Mouse (Mus musculus) fat pad, adult 2 months (tissue): ENCODE results near the gene Qsox1.

Source experiments
- DNase-seq: peaks from one replicate; pipeline ENCODE4 v3.0.0-alpha.2; 2011; ENCODE audit warnings: low read depth, low spot score; ENCODE audit errors: extremely low read depth

Qsox1 gene

DNA sequence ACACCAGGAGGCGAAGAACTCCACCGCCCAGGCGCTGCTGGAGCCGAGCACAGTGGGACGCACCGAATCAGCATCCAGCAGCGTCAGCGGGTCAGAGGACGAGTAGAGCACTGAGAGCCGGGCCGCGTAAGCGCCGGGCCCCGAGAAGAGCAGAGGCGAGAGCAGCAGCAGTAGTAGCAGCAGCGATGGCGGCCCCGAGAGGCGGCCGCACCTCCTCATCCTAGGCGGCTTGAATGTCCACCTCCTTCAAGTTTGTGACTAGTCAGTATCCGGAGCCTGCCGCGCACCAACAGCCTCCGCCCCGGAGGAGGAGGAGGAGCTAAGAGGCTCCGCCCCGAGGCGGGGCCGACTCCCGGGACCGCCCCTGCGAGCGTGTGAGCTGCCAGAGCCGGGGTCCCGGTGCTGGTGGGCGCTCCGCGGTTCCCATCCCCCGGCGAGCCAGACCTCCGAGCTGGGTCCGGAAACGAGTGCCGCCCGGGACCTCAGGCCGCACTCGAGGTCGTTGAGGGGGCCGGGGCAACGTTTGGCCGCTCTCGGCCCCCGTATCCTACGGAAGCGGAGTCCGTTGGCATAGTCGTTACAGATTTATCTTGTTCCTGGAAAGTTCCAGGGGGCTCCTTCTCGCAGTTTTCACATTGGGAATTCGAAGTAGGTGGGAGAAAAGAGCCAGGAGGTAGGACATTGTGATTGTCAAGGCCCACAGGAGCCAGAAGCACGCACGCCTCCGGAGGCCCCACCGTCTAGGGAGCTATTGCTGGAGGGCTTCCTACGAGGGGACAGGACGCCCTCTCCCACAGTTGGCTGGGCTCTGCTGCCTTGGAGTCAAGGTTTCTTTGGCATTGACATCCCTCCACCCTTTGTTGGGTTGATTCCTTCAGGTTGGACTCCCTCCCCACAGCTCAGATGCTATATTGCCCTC is at the start of gene Qsox1:
Qsox1 (minus strand) TSS at position 309 of the 919 bp plus-strand sequence.
- DNase-seq: no peak

DNA sequence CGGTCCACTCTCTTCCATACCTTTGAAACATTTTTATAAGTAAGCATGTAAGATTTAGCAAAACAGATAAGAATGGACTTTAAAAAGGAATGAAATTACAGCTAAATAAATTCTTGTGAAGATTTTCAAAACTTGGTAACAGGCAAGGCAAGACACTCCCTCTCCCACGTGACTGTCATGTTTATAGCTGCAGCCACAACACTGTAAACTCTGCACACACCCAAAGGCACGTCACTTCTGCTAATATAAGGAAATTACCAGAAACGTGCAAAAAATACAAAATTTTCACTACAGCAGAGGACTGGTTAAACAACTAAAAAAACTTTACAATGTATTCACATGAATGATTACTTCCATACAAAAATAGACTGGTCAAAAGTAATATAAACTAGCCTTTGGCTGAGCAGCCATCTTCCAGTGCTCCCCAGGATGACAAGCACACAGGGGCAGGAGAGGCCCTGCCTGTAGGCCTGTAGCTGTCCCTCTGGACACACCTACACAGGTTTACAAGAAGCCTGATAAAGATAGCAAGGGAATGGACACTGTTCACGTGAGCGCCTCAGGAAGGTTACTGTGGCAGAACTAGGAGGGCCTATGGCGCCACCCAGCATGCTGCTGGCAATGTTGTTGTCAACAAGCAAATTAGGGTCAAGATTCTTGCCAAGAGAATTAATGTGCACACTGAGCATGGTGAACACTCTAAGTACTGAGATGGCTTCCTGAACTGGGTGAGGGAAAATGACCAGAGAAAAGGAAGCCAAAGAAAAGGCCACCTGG is 42.4 kb upstream of the Qsox1 start:
- no peak for DNase-seq

DNA sequence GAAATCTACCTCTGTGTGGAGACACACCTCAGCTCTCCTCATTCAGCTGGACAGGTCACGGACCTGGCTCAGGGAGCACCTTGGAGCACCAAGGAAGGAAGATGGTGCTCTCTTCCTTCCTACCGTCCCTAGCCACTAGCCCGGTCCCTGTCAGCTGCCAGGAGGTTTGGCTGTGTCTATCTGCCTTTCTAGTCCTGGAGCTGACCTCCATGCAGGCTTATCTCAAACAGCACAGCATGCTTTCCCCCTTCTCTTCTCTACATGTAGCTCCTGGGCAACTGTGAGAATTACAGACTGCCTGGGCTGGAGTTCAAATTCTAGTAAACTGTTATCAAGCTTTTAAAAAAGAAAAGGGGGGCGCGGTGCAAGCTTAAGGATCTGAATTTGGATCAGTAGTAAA is 40.3 kb upstream of the Qsox1 start:
- no peak for DNase-seq

DNA sequence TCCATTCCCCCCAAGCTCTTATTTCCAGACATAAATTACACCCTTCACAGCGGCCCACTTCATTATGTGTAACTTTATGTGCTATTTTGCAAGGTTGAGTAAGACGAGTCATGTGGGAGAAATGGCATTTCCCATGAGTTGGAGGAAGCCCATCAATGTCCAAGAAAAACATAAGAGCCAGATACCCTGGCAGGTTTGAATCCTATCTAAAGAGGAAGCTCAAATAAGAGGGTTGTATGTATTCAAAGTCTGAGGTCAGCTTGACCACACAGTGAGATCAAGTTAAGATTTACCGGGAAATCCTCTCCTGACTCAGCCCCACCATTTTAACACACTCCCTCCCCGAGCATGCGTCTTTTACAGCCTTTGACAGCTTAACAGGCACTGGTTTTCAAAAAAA is 31.5 kb upstream of the Qsox1 start:
- peak; percentile 71 for DNase-seq

DNA sequence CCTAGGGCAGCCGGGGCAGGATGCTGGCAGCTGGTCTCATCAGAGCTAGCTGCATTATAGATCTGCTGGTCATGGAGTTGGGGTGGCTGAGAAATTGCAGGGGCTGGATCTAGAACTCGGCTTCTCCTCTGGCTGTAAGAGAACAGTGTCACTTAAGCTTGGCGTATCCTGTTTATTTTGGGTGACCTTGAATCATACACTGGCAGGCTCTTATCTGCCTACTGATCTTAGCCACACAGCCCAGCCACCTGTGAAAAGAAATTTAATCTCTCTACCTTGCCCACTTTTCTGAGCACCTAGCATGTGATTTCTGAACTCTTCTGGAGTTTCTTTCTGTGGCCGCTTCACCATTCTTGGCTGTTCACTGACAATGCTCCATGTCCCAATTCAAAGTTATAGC is 30.8 kb upstream of the Qsox1 start:
- DNase-seq: peak; percentile 43

DNA sequence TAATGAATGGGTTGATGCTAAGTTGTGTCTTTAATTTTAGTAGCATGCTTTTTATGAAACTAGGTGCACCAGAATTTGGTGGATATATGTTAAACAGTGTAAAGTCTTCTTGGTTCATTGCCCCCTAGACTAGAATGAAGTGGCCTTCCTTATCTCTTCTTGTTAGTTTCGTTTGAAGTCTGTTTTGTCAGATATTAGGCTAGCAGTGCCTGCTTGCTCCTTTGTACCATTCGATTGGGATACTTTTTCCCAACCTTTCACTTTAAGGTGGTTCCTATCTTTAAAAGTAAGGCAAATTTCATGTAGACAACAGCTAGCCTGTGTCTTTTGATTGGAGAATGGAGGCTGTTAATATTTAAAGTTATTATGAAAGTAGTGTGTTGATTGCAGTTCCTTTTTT is 23.0 kb upstream of the Qsox1 start:
- DNase-seq: no peak

DNA sequence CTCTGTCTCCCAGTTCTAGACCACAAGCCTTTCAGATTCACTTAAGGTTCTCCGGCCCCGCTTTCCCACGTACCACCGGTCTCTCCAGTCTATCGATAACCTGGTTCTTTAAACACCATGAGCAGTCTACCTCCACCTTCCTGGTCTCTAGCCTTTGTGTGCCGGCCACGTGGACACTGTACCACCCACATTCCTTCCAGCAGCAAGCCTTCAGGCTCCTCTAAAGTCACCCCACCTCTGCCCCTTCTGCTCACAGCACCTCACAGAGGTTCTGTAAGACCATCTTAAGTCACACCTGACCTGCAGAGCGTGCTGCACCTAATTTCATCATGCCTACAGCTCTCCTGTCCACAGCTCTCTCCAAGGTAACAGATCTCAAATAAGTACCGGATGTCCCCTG is 20.9 kb upstream of the Qsox1 start:
- no peak for DNase-seq

DNA sequence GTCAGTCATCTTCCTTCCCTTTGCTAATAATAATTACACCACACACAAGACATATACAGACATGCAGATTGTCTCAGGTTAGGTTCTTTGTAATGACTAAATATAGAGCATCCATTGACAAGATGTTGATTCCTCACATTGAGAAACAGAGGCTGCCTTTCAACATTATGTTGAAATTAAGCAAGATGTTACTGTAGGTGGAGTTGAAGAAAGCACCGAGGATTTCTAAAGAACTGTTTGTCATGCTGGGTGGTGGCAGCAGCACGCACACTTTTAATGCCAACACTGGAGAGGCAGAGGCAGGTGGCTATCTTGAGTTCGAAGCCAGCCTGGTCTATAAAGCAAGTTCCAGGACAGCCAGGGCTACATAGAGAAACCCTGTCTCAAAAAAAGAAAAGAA is 19.3 kb upstream of the Qsox1 start:
- DNase-seq: peak; percentile 58

DNA sequence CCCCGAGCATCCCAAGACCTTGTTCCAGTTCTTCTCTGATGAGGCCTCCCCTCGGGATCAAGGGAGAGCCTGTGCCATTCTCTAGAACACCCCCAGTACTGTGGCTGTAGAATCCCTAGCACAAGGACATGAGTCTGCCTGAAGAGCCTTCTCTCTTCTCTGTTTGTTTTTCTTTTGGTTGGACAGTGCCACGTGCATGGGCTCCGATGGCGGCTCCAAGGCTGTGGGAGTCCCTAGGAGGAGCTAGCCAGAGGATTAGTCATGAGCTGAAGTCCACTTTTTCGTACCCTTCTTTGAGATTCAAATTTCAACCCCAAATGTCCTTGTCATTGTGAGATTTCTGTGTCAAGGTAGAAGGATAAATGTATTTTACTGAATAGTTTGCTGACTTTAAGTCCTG is 18.2 kb upstream of the Qsox1 start:
- DNase-seq: no peak

DNA sequence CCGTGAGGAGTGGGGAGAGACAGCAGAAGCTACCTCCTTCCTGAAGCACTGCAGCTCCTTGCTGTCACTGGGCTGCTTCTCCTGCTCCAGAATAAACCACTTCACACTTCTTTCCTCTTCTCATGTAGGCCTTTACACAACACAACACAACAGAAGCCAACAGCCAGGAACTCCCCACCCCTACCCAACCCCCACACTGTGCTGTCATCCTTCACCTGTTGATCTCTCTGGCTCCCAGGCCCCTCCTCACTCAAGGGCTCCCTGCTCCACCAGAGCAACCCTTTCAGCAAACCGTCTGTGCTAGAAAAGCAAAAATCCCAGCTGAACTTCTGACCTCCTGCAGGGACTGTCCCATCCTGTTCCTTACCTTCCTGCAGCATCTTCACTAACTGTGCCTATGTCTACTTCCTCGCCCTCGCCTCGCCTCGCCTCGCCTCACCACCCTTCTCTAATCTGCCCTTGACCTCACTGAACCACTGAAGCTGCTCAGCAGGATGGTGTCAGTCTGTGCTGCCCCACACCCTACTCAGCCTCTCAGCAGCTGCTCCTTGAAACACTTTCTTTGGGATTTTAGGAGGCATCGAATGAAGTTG is 15.1 kb upstream of the Qsox1 start:
- DNase-seq: no peak

DNA sequence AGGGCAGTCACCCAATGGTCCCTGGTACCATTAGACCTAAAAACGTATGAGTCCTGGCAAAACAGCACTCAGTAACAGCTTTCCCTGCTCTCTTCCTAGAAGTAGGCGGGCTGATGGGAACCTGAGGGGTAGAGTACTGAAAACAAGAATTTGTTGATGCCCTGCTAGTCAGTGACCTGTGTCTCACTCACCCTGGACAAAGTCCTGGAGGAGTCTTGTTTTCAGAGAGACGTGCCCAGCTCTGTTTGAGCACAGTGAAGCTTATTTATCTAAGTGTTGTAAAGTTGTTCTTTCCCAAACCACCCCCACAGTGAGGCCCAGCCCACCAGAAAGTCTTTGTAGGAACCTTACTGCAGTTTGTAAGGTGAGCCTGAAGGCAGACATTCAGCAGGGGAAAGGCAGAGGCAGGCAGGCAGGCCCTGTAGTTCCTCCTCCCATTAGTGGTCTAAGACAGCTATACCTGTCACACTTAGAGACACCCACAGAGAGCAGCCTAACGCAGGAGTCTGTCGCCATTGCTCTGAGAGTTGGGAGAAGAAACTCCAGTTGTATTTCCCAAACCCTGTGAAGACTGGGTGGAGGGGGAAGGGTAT is 14.2 kb upstream of the Qsox1 start:
- DNase-seq: no peak

DNA sequence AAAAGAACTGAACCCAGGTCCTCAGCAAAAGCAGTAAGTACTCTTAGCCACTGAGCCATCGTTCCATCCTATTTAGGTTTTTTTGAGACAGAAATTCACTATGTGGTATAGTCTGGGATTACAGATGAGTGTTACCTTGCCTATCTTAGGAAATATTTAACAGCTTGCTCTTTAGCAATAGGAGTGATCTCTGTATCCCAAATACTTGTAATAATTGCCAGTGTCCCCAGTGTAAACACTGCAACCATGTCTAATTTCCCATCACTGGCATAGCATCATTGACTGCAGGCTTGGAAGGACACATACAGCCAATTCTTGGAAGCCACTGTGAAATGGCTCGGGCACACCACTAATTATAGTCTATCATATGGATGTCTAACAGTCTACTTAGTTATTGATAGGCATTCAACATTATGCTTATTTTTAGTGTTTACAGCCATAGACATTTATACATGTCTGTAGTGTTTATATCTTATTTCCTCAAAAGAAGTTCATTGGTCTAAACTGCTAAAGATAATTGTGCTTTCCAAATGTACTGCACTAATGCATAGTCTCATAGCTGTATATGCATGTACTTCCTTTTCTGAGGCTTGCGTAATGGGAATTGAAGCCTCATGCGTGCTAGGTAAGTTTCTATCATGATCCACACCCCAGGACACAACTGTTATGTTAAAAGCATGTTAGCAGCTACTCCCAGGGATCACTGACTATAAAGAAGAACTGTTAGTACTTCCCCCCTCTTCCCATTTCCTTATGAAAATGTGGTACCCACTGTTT is 13.4 kb upstream of the Qsox1 start:
- DNase-seq: no peak

DNA sequence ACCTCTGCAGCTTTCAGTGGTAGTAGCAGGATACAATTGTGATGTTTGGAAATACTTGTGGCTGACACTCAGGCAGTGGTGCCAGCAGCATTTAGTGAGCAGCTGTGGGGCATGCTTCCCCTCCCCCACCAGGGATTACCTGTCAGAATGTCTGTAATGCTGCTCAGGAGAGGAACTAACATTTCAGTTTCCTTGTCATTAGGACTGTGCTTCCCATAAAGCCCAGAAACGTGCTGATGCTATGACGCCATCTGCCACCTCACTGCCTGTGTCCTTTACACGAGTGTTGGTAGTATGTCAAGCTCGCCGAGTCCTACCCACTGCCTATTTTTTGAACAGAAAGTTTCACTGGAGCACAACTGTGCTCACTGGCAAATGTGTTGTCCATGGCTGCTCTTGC is 8.0 kb upstream of the Qsox1 start:
- DNase-seq: no peak

DNA sequence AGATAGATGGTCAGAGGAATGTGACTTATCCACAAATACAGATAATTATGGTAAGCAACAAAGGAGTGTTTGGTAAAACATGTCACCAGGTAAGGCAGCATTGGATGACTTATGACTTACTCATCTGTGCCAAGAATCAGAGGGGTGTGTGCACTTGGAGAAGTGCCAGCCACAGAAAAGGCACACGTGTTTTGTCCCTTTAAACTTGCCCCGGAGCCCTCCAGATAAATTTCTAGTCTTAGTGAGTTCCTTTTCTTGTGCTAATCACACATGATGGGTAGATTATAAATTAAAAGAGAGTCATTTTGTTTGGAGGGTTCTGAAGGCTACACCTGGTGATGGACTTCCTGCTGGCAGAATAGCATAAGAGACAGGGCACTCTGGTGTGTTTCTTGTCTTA is 3.5 kb upstream of the Qsox1 start:
- DNase-seq: no peak

DNA sequence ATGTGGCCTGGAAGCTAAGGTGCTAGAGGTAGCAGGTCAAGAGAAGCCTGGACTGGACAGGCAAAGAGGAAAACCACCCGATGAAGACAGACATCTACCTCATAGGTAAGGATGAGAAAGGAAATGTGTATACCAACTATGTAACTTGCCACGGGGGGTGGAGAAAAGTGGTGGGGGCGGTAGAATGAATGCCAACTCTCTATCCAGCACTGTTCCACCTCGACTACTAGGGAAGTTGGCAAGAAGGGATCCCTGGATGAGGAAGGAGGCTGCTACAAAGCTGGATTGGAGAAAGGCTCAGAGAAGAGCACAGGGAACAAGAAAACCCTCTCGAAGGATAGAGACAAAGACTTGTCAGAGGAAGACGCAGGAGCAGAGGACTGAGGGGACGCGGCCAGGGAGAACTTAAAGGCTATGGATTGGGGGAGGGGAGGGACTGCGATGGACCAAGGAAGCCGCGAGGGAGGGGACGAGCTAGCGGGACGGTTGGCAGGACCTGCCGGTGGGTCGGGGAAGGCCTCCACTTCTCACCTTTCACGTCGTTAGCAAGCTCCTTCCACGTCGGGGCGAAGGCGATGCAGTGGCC is 601 bp downstream of the Qsox1 start:
- DNase-seq: no peak

DNA sequence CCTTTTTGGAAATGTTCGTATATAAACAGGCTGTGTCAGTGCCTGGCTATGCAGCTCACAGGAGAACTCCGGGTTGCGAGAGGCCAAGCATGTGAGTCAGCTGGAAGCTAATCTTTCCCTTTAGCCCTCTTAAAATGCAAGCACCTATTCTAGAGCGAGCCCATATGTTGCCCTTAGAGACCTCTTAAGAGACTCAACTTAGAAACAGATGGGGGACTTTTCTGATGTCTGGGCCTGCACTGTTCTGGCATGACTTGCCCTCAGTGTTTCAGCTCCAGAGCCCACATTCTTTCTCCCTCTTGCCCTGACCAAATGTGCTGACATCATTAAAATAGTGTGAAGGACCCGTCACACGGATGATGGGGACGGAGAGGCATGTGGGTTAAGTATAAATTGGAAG is 2.1 kb downstream of the Qsox1 start:
- no peak for DNase-seq

DNA sequence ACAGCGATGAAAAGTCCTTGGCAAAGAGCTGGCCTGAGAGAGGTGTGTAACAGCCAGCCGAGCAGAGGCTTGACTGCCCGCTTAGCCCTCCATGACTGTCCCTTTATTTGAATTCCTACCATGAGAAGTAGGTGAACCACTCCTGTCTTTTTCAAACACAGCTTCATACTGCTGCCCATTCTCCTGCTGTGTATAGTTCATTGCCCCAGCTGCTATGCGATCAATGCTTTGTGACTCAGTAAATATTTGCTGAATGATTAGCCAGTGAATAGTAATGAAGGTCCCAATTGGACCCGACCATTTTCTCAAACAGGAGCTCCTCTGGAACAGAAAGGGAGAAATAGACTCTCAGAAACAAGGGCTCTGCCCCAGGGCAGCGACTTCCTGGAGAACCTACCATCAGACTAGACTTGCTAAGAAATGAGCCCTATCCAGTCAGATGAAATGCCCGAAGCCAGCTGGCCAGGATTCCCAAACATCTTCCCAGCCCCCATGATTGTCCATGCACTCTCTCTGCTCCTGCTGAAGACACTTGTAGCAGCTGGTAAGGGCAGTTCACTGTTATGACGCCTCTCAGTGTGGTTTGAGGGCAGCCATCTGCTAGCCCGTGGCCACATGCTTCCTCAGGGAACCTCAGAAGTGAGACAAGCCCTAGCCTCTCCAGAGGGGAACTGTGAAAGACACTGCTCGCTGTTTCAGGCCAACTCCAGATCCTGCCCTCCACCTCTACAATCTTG is 2.8 kb downstream of the Qsox1 start:
- no peak for DNase-seq

DNA sequence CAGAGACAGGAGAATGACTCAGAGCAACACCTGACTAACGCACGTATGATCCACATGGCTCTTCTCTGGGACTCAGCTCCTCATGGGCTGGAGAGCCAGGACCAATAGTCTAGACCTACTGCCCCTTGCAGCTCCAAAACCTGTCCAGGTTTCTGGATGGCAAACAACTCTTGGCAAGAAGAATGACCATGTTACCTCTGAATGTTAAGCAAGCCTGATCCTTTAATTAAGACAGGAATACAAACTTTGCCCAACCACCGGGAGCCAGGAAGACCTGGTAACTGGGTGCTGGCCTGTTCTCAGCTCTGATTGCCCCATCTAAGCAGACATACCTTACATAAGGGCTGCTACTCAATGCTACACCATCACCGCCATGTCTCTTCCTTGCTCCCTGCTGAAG is 4.4 kb downstream of the Qsox1 start:
- peak; percentile 59 for DNase-seq

DNA sequence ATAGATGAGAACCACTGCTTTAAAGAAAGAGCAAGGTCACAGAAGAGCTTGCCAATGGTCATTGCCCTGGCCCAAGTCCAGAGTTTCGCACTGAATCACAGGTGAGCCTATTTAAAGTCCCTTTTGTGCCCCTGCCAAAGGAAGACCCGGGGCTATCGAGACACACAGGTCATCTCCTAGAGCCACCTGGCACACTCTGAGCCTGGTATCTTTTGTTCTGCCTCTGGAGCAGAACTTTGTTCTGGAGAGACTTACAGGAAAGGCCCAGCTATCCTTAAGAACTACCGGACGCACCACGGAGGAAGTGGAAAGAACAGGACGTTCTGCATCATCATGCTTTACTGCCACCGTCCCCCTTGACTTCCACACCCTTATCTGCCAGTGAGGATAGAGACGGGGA is 7.1 kb downstream of the Qsox1 start:
- DNase-seq: no peak
